Mouse (Mus musculus): ENCODE data around the gene Arih2. TPM values are rescaled to one million over a fixed set of nuclear protein-coding genes. Genes with fewer than 3 reads are reported as not detected.

Arih2 gene
- polyA plus RNA-seq (2015; fragmentation: Nextera tagmentation; extraction: Ambion mirVana) = 44.8 and 46.6 TPM in 2 replicates

DNA sequence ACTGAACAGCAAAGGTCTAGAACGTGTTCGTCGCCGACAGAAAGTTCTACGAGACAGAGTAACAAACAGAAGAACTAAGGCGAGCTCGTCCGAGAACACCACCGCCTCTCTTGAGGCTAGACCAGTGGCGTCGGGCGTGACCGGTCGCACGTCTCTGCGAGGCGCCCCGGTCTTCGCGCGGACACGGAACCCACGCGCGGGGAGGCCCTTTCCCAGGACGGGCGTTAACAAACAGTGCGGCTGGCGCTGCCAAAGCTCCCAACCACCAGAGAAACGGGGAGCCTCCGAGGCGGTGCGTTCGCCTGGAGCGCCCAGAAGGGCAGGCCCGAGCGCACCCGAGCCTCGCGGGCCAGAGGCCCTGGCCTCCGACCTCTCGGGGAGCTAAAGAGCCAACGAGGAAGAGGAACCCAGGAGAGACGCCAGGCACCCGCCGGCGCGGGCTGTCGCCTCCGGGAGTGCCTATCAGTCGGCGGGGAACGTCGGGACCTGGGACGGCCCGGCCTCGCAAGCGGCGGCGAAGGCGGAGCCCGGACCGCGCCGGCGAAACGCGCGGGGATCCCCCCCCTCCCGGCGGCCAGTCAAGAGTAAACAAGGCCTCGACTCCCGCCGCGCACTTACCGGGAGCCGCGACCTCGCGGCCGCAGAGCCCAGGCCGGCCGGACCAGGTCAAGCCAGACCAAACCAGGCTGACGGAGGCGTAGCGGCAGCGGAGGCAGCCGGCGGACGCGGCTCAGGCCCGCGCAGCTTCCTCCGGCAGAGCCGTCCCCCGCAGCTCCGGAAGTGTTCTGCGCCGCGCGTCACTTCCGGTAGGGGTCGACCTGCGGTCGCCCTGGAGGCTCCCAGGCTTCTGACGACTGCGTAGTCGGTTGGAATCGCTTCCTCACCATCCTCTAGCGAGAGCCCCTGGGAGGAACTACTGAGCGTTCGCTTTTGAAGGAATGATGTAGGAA is at the start of gene Arih2:
Gene Arih2, minus strand, starts transcription at position 776 of the 950 bp plus-strand sequence.
- peak; percentile 97 for ATAC-seq (ENCODE audit: borderline replicate concordance, extremely low read depth, low FRiP score, low TSS enrichment)
- Histone ChIP-seq H3K36me3 (no peaks in the 10 kb centered on the region), H3K27ac (peak within 1 kb of the TSS; percentile 95), H3K4me1 (peaks cover 10% of the 10 kb centered on the region), H3K9ac (peak within 1 kb of the TSS; percentile 83), H3K9me3 (no peaks in the 10 kb centered on the region), H3K4me2 (peak within 1 kb of the TSS; percentile 63), H3K4me3 (peak within 1 kb of the TSS; percentile 96), H3K27me3 (no peaks in the 10 kb centered on the region)
- WGBS = under 1% methylated on average over 110 of the region's 112 CpGs

DNA sequence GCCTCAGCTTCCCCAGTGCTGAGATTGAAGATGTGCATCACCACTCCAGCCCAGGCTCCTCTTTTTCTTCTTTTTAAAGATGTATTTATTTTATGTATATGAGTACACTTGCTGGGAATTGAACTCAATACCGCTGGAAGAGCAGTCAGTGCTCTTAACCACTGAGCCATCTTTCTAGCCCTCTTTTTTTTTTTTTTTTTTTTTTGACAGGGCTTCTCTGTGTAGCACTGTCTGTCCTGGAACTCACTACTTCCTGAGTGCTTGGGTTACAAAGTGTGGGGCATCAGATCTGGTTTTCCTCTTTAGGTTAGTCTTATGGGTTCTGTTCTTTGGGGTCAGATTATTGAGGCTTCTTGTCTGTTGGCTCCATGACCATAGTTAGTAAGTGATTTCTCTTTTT is 45.3 kb upstream of the Arih2 start:
- Histone ChIP-seq H3K9me3 (no peaks in the 10 kb centered on the region), H3K4me3 (no peak overlapping the region), H3K36me3 (no peaks in the 10 kb centered on the region), H3K4me1 (peaks cover 21% of the 10 kb centered on the region), H3K9ac (no peak overlapping the region), H3K4me2 (peak overlapping the region; percentile 93; the same call in 1 of the 2 replicates), H3K27me3 (no peaks in the 10 kb centered on the region), H3K27ac (no peak overlapping the region)
- 86% methylated on average over 1 of the region's 1 CpGs for WGBS
- ATAC-seq (ENCODE audit: borderline replicate concordance, extremely low read depth, low FRiP score, low TSS enrichment) = no peak

DNA sequence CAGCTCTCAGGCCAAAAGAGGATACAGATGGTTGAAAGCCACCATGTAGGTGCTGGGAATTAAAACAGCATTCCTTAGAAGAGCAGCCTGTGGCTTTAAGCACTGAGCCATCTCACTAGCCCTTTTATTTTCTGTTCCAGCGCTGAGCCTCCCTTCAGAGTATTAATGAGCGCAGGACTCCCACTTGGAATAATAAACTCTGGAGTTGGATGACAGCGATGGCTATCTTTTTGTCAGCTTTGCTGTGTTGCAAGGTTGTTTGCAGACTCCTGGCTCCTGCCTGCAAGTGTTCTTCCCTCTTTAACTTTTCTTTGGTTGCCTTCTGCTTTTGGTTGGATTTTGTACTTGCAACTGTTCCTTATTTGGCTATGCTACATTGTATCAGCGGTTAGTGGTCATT is 44.8 kb upstream of the Arih2 start:
- Histone ChIP-seq H3K27ac (no peak overlapping the region), H3K4me2 (peak overlapping the region; percentile 93), H3K9ac (no peak overlapping the region), H3K4me1 (peaks cover 21% of the 10 kb centered on the region), H3K9me3 (no peaks in the 10 kb centered on the region), H3K36me3 (no peaks in the 10 kb centered on the region), H3K27me3 (no peaks in the 10 kb centered on the region), H3K4me3 (peak overlapping the region; percentile 3; the same call in 1 of the 2 replicates)
- no peak for ATAC-seq (ENCODE audit: borderline replicate concordance, extremely low read depth, low FRiP score, low TSS enrichment)
- WGBS = 67% methylated on average over 4 of the region's 4 CpGs

DNA sequence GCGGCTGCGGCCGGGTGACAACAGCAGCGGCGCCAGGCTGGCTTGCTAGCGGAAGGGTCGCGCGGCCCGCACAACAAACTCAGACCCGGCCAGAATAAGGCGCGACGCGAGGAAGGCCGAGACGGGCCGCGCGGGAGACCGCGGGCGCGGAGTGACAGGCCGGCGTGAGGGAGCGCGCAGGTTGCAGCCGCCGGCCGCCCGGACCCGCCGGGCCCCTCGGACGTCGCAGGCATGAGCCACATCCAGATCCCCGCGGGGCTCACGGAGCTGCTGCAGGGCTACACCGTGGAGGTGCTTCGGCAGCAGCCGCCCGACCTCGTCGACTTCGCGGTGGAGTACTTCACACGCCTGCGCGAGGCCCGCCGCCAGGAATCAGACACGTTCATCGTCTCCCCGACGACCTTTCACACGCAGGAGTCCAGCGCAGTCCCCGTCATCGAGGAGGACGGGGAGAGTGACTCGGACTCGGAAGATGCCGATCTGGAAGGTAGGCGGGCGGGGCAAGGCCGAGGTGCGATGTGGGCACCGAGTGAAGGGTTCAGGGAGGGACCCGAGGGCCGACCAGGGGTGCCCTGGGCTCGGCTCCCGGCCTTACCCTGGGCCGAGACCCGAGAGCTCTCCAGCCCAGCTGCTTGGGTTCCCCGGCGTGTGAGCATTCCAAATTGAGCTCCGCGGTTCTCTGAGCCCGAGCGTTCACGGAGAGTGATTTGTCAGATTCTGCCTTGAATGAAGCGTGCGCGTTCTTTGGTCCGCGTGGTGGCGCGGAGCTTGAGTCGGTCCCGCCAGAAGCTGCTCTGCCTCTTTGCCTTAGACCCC is 43.2 kb upstream of the Arih2 start:
- ATAC-seq (ENCODE audit: borderline replicate concordance, extremely low read depth, low FRiP score, low TSS enrichment) = peak; percentile 37; the same call in 1 of the 2 replicates
- peak overlapping the region; percentile 61 for H3K27ac ChIP-seq
- H3K4me2 ChIP-seq = peak overlapping the region; percentile 93
- peak overlapping the region; percentile 82 for H3K4me3 ChIP-seq
- no peaks in the 10 kb centered on the region for H3K9me3 ChIP-seq
- peaks cover 30% of the 10 kb centered on the region for H3K4me1 ChIP-seq
- WGBS = under 1% methylated on average over 81 of the region's 92 CpGs
- peak overlapping the region; percentile 87 for H3K9ac ChIP-seq
- H3K27me3 ChIP-seq = no peaks in the 10 kb centered on the region
- H3K36me3 ChIP-seq = no peaks in the 10 kb centered on the region

DNA sequence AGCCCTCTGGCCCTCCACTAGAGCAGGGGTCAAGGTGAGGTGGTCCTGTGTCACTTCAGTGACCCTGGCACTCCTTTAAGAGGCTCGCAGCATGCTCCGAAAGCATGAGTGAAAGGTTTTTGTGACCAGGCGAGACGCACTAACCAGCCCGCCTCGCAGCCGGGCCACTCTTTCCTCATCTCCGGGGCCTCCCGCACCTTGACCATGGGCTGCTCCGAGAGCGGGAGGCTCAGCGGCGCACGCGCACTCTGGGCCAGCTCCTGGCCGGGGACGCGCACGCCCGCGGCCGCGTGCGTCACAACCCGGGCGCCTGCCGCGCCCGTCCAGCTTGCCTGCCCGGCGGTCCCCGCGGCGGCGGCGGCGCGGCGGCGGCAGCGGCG is 42.6 kb upstream of the Arih2 start:
- peak; percentile 89 for ATAC-seq (ENCODE audit: borderline replicate concordance, extremely low read depth, low FRiP score, low TSS enrichment)
- no peaks in the 10 kb centered on the region for H3K27me3 ChIP-seq
- H3K9me3 ChIP-seq = no peaks in the 10 kb centered on the region
- peak overlapping the region; percentile 87 for H3K9ac ChIP-seq
- WGBS = under 1% methylated on average over 42 of the region's 42 CpGs
- peak overlapping the region; percentile 93 for H3K4me2 ChIP-seq
- H3K4me3 ChIP-seq = peak overlapping the region; percentile 82
- peak overlapping the region; percentile 61 for H3K27ac ChIP-seq
- no peaks in the 10 kb centered on the region for H3K36me3 ChIP-seq
- peaks cover 36% of the 10 kb centered on the region for H3K4me1 ChIP-seq

DNA sequence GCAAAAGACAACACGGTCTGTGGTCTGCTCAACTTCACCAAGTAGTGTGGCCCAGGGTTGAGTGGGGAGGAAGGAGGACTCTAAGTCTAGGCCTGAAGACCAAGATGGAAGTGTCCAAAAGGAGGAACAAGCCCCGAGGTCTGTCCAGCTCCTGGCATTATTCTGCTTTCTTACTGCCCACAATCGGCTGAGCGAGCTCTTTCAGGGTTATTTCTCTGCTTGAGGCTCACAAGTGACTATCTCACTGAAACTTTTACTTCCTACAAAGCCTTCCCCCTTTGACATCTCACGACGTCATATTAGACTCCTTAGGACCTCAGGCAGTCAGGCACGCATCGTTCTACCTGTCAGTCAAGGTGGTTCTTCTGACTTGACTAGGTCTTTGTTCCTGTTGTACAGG is 42.2 kb upstream of the Arih2 start:
- Histone ChIP-seq H3K36me3 (no peaks in the 10 kb centered on the region), H3K4me3 (peak overlapping the region; percentile 82), H3K27me3 (no peaks in the 10 kb centered on the region), H3K4me2 (peak overlapping the region; percentile 93), H3K9ac (peak overlapping the region; percentile 87), H3K27ac (0 out of 2 replicates have a peak overlapping the region, but pooled peaks have one; percentile 23), H3K9me3 (no peaks in the 10 kb centered on the region), H3K4me1 (peaks cover 41% of the 10 kb centered on the region)
- no peak for ATAC-seq (ENCODE audit: borderline replicate concordance, extremely low read depth, low FRiP score, low TSS enrichment)
- 60% methylated on average over 8 of the region's 8 CpGs for WGBS

DNA sequence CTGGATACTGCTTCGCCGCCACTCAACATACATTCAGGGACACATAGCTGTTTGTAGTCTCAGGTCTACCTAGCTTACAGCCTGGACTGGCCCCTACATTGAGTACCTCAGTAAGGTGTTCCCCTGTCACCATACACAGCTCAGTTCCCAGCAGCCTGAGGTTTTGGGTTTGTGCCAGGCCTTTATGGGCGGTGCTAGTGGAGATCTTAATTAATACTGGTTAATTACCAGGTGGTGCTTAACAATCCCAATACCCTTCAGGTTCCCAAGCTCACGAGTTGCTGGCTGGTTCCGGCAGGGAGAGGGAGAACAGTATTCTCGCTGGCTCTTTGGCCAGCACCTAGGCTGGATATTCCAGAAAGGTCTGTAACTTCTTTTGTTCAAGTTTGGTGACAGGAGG is 41.7 kb upstream of the Arih2 start:
- H3K4me1 ChIP-seq = peaks cover 42% of the 10 kb centered on the region
- H3K27me3 ChIP-seq = no peaks in the 10 kb centered on the region
- no peak overlapping the region for H3K9ac ChIP-seq
- no peak overlapping the region for H3K4me3 ChIP-seq
- ATAC-seq (ENCODE audit: borderline replicate concordance, extremely low read depth, low FRiP score, low TSS enrichment) = no peak
- H3K36me3 ChIP-seq = no peaks in the 10 kb centered on the region
- no peak overlapping the region for H3K4me2 ChIP-seq
- H3K9me3 ChIP-seq = no peaks in the 10 kb centered on the region
- H3K27ac ChIP-seq = no peak overlapping the region
- 89% methylated on average over 6 of the region's 6 CpGs for WGBS

DNA sequence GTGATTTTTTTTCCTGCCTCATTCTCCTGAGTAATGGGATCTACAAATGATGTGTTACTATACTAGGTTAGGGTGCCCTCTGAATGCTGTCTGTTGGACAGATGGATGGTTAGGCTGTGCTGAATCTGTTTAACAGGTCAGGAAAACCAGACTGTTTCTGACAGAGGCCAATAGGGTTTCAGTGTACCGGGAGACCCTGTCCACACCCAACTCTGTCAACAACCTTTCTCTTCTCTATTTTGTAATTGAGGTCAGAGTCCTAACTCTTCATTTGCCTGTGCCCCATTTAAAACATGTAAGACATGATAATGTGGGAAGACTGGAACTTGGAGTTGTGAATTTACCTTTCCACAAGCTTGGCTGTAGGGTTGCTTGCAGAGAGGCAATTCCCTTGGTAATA is 40.8 kb upstream of the Arih2 start:
- H3K27ac ChIP-seq = no peak overlapping the region
- H3K36me3 ChIP-seq = no peaks in the 10 kb centered on the region
- peaks cover 42% of the 10 kb centered on the region for H3K4me1 ChIP-seq
- no peak overlapping the region for H3K4me2 ChIP-seq
- no peak overlapping the region for H3K9ac ChIP-seq
- no peaks in the 10 kb centered on the region for H3K27me3 ChIP-seq
- no peak overlapping the region for H3K4me3 ChIP-seq
- WGBS = 73% methylated on average over 1 of the region's 1 CpGs
- no peaks in the 10 kb centered on the region for H3K9me3 ChIP-seq
- ATAC-seq (ENCODE audit: borderline replicate concordance, extremely low read depth, low FRiP score, low TSS enrichment) = no peak

DNA sequence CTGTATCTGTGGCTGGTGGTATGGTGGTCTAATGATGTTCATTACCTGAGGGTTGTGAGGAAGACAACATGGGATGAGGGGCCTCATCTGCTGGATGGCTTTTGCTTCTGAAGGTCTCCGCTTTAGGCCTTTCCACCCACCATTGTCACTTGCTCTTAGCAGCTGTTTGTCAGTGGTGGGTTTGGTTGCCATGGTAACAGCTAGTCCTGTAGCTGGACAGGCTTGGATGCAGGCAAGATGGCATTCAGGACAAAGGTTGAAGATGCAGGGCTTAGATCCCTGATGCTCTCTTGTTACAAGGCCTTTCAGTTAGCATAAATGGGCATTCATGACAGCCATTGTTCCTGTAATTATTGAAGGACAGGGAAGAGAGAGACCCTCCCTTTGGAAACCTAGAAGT is 39.9 kb upstream of the Arih2 start, which contains the start of gene Prkar2a:
Gene Prkar2a, plus strand, starts transcription at position 209 of the 400 bp plus-strand sequence.
- Histone ChIP-seq H3K36me3 (no peaks in the 10 kb centered on the region), H3K9ac (no peak within 1 kb of the TSS), H3K27ac (0 out of 2 replicates have a peak within 1 kb of the TSS, but pooled peaks have one; percentile 36), H3K4me2 (no peak within 1 kb of the TSS), H3K4me3 (no peak within 1 kb of the TSS), H3K9me3 (no peaks in the 10 kb centered on the region), H3K27me3 (no peaks in the 10 kb centered on the region), H3K4me1 (peaks cover 40% of the 10 kb centered on the region)
- 76% methylated on average over 1 of the region's 1 CpGs for WGBS
- no peak for ATAC-seq (ENCODE audit: borderline replicate concordance, extremely low read depth, low FRiP score, low TSS enrichment)

DNA sequence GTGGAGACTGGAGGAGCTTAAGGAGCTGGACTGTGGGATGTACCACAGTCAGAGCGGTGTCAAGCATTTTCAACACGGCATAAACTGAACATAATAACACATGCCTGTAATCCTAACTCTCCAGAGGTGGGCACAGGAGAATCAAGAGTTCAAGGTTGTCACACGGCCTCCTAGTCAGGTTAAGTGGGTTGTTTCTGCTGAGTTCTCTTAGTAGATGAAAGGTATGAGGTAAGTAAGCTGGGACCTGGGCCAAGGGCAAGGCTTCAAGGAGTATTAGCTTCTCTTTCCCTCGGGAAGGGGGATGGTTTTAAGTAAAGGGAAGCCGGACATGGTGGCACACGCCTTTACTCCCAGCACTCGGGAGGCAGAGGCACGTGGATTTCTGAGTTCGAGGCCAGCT is 39.3 kb upstream of the Arih2 start:
- Histone ChIP-seq H3K36me3 (no peaks in the 10 kb centered on the region), H3K9me3 (no peaks in the 10 kb centered on the region), H3K4me1 (peaks cover 34% of the 10 kb centered on the region), H3K9ac (no peak overlapping the region), H3K4me2 (no peak overlapping the region), H3K27me3 (no peaks in the 10 kb centered on the region), H3K27ac (0 out of 2 replicates have a peak overlapping the region, but pooled peaks have one; percentile 36), H3K4me3 (no peak overlapping the region)
- WGBS = 52% methylated on average over 9 of the region's 9 CpGs
- ATAC-seq (ENCODE audit: borderline replicate concordance, extremely low read depth, low FRiP score, low TSS enrichment) = no peak

DNA sequence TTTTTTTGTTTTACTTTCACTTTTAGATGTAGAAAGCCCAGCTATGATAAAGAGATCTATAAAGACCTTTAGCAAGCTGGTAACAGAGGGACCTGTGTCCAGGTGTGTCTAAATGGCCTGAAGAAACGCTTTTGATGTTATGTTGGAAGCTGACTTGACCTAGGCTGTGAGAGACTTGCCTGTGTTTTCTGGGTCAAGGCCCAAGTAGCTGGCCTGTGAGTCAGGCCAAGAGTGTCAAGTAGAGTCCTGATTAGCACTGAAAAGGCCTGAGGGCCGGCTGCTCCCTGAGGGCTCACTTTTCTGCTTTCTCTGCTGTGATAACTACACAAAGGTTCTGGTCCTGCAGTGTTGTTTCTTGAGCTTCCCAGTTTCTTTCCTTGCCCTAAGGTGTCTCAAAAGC is 38.5 kb upstream of the Arih2 start:
- Histone ChIP-seq H3K4me1 (peaks cover 28% of the 10 kb centered on the region), H3K4me3 (no peak overlapping the region), H3K9me3 (no peaks in the 10 kb centered on the region), H3K36me3 (no peaks in the 10 kb centered on the region), H3K27me3 (no peaks in the 10 kb centered on the region), H3K9ac (no peak overlapping the region), H3K27ac (no peak overlapping the region), H3K4me2 (no peak overlapping the region)
- no peak for ATAC-seq (ENCODE audit: borderline replicate concordance, extremely low read depth, low FRiP score, low TSS enrichment)
- WGBS = 63% methylated on average over 2 of the region's 2 CpGs
